Mouse (Mus musculus) left cerebral cortex, postnatal 36 days (tissue): ENCODE measurements at regions not wholly inside any gene's neighbourhood (a gene's known extent, or its start where the extent isn't known, plus 50 kb on each side); places are given as distances from the start of the nearest gene placed in this dataset.
A peak's percentile ranks its signal among the peaks of the same experiment; 100 is the strongest.
"Not testable (repeated sequence)": the region's sequence is repeated elsewhere in the genome, so short reads cannot be mapped to it uniquely, and the experiment has no call there.

ENCODE experiments used
- DNase-seq, 2 experiments: peaks; one replicate each; pipeline ENCODE4 v3.0.0; 2021 to 2022; ENCODE audit warnings: low spot score in 2 of 2, mixed read lengths in 1 of 2
- intact Hi-C: fragments of 180-260 bp; cut with DNase I; formaldehyde crosslinking; loops from one replicate; pipeline ENCODE4 v1.15.1; 2025

- intact Hi-C loops = no loop called here
- DNase-seq = peak in 1 of 2 experiments; percentile 12
These were observed 841.6 kb upstream of the Adam24 start for GRCm38 (mm10) chr8:39833251-39833650.

GRCm38 (mm10) chr8:39846854-39847253 is 828.0 kb upstream of the Adam24 start:
- intact Hi-C loops = no loop called here
- no peak for DNase-seq

DNA sequence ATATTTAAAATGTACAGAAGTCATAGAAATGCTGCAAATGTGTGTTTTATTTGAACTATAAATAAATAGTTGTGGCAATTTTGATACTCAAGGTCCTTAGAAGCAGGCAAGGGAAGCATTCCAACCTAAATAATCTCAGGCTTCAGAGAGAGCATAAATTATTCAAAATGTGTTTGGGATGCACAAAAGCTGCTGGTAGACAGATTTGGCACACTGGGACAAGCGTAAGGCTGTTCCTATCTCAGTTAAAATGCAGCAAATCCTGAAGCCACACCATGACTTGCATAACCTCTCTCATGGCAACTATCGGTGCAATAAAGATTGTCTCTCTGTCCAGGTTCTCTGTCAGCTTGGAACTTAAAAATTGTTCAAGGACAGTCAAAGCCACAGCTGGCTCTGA is 812.3 kb upstream of the Adam24 start:
- intact Hi-C loops = no loop called here
- no peak for DNase-seq

GRCm38 (mm10) chr8:39902251-39902650 is 772.6 kb upstream of the Adam24 start:
- intact Hi-C loops = no loop called here
- no peak for DNase-seq

- intact Hi-C loops = no loop called here
These were observed 762.0 kb upstream of the Adam24 start for GRCm38 (mm10) chr8:39912926-39913325.

DNA sequence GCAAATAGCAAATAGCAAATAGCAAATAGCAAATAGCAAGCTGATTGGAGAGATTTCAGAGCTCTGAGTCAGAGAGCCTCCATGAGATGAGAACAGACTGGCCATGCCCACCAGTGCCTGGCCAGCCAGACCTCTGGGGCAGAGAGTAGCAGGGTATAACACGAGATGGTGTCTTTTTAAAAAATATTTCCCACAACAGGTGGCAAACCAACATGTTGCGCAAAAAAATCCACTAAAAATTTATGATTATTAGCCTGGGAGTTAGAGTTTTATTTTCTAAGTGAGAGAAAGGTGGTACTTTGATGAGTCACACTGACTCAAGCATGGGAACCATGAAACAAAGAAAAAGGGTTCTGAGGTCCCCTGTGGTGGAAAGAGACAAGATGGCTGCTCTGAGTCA is 753.5 kb upstream of the Adam24 start:
- DNase-seq = no peak
- intact Hi-C loops = no loop called here

More at GRCm38 (mm10) chr8:39912926-39913325, 762.0 kb upstream of the Adam24 start:
- no peak for DNase-seq

GRCm38 (mm10) chr8:39923741-39924140 is 751.1 kb upstream of the Adam24 start:
- intact Hi-C loops = no loop called here
- DNase-seq = no peak

DNA sequence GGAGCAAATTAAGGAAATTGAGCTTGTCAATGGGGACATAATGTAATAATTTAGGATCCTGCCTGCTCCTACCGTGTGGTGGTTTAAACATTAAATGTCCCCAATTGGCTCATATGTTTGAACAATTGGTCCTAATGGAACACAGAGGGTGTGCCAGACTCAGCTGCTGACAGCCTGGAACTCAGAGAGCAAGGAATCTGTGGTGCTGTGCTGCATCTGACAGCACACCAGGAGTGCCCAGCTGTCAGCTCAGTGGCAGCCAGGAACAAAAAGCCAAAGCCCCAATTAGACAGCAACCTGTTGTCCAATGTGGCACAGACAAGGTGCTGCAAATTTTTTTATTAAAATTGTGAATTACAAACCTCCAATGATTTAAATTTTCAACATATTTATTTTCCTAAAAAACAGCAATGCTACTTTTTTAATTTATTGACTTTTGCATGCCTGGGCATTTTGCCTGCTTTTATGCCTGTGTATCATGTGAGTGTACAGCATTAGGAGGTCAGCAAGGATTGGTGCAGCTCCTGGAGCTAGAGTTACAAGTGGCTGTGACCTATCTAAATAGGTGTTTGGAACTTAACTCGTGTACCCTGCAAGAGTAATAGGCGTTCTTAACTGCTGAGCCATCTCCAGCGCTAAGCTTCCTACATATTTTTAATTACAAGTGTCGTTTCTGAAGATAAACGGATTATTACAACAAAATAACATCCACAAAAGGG is 724.5 kb upstream of the Adam24 start:
- no peak for DNase-seq
- intact Hi-C loops = no loop called here

- intact Hi-C loops = no loop called here
- DNase-seq = no peak
These were observed 720.4 kb upstream of the Adam24 start for GRCm38 (mm10) chr8:39954497-39954896.

DNA sequence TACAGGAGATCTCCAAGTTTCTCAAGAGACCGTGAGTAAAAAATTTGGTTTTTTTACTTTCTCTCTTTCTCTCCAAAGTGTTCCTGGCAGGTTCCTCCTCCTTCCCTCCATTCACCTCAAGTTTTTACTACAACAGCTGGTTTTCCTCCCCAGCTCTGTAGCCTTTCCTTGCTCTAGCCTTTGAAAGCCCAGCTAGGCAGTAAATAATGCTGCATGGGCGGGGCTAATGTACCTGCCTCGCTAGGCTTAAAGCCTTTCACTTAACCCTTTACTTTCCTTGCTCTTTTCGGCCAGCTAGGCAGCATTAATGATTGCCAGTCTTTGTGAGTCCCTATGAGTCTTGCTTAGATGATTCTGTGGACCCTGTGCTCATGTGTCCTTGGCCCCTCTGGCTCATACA is 720.0 kb upstream of the Adam24 start:
- no peak for DNase-seq
- intact Hi-C loops = no loop called here

DNA sequence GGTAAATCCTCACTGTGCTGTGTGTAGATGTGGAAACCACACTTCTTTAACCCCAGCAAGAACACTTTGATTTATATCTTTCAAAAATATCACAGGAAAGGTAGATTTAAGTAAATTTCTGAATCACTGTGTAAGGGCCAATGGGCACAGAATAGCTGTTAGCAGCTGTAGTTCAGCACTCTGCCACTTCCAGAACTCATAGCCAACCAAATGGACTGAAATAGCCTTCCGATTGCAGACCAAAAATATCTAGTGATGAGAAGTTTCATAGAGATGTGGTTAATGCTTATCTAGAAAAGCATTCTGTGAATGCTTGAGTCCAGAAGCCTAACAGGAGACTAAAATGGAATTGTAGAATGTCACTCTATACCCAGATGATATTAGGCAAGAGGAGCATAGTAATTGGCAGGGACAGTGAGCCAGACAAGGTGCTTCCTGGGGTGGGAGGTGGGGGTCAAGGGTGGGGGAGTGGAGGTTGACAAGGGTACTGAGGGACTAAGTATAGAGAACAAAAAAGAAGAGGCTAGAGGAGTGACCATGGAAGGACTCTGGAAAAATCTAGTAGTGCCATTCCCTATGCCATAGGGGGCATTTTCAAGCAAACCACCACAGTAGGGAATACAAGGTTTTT is 669.6 kb upstream of the Adam24 start:
- intact Hi-C loops = no loop called here
- no peak for DNase-seq

DNA sequence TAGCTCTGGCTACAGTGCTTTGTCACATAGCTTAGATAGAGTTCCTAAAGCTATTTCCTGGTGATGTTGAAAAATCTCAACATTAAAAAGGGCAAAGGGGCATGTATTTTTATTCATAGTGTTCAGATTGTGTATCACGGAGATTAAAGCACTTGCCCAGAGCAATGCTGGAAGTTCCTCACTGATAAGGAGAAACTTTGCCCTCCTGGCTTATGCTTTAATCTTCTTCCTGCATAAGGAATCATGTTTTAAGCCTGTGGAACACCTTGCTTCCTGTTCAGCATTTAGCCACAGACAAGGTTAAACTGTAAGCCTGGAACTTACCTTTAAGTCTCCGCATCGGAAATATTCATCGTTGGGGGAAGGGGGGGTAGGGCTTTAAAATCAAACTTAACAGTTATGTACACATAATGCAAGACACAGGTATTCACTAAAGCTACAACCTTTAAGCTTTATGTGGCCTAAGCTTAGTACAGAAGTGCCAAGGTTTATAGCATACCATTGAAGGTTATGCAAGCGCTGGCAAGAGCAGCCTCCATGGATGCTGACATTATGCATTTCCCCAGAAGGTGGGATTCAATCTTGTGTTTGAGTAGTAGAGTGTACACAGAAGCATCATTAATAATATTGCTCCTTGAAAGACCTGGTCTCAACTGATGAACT is 655.5 kb upstream of the Adam24 start:
- intact Hi-C loops = no loop called here
- DNase-seq = no peak

GRCm38 (mm10) chr8:40064145-40064544 is 610.7 kb upstream of the Adam24 start:
- DNase-seq = no peak
- intact Hi-C loops = no loop called here

- intact Hi-C loops = no loop called here
- DNase-seq = no peak
These were observed 603.7 kb upstream of the Adam24 start for GRCm38 (mm10) chr8:40071131-40071530.

- intact Hi-C loops, DNase-seq: not testable (repeated sequence)
These were observed 593.9 kb upstream of the Adam24 start for GRCm38 (mm10) chr8:40080976-40081375.

DNA sequence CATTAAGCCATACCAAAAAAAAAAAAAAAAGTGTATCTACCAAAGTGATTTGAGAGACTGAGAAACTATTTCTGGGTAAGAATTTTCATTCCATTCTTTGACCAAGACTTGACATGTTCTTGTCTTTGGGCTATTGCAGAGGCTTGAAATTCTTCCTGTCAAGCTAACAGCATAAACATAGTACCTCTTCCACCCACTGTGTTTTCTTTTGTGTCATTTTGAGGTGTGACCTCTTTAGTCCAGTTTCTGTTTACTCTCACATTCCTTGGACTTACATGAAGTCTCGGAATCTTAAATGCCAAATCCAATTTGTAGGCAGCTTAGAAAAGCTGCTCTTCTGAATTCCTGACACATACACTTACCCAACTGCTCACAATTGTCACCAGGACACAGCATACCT is 590.7 kb upstream of the Adam24 start:
- intact Hi-C loops = no loop called here
- no peak for DNase-seq

GRCm38 (mm10) chr8:40089377-40089776 is 585.5 kb upstream of the Adam24 start:
- DNase-seq = no peak
- intact Hi-C loops = no loop called here

DNA sequence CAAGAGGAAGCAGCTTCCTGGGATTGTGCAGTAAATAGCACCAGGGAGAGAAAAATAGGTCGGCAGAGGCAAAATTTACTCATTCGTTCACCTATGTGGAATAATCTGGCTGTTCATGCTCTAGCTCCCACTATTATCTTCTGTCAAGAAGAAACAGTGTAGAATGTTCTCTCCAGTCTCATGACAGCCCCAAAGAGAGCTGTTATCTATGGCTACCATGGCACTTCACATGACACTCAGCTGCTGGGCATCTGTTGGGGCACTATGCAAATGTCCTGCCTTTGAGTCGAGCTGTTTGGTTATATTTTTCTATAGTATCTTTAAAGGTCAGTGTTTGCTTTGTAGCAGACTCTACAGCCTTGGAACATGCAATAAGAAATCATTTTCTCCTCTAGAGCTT is 550.5 kb upstream of the Adam24 start:
- DNase-seq = no peak
- intact Hi-C loops = no loop called here

DNA sequence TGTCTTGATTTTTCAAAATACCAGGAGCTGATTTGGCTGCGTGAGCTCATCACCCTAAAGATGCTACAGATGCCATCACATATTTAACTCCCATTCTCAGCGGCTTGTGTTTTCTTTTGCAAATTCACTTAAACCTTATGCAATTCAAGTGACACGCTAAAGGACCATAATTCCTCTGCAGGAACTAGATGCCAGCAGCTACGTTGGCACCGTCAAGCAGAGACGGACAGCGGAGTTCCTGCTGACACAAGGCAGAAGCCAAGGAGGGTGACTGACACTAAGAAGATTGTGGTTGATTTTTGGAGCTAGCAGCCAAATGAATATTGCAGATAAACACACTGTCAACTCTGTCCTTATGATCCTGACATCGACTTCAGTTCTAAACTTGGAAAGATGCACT is 547.7 kb upstream of the Adam24 start:
- no peak for DNase-seq

GRCm38 (mm10) chr8:40132662-40133257 is 542.1 kb upstream of the Adam24 start:
- intact Hi-C loops = no loop called here

More for the DNA sequence above, 547.7 kb upstream of the Adam24 start:
- intact Hi-C loops = no loop called here

More at GRCm38 (mm10) chr8:40132662-40133257, 542.1 kb upstream of the Adam24 start:
- DNase-seq = peak; percentile 10 to 21
